Mouse (Mus musculus): ENCODE results near the gene Klhl3.

DNA sequence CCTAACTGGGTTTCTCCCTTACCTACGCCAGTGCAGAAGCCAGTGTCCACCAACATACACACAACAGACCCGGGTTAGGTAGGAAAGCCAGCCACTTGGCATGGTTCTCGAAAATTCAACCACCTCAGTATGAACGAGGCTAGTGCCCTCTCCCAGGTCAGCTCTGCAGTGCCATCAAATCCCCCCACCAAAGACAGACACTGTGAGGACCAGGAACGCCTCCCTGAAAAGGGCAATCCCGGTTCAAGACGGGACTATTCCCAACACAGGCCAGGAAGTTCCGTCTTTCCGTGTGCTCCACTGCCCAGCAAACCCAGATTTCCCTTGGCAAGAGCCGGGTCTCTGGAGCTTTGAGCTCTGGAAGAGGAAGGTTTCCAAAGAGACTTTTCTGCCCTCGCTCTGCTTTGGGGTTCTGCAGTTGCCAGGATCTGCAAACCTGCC lies 771 bp downstream of the Klhl3 start:
- TF ChIP-seq CTCF (IDR thresholded peaks at IDR 0.05; ENCODE audit: control insufficient read depth, insufficient read depth, low read length) (no peak), POLR2A (IDR thresholded peaks at IDR 0.05; ENCODE audit: borderline replicate concordance, control insufficient read depth, low read depth, low read length) (no peak)
